Mouse (Mus musculus): Measurements from ENCODE around the gene Fgfr2. TPM values are rescaled to one million over a fixed set of nuclear protein-coding genes. Genes with fewer than 3 reads are reported as not detected.
"Not testable (repeated sequence)": the region's sequence is repeated elsewhere in the genome, so short reads cannot be mapped to it uniquely, and the experiment has no call there.

The Fgfr2 gene
- polyA plus RNA-seq, 1 experiment from 2014 or later = 110 TPM

GRCm38 (mm10) chr7:130147230-130147629, 2975.9 kb downstream of the Fgfr2 start:
- Histone ChIP-seq H3K9ac (replicated peaks; ENCODE audit: low read depth) (no peak overlapping the region), H3K4me1 (ENCODE audit: insufficient read depth, low read depth, low read length) (no peaks in the 10 kb centered on the region), H3K27me3 (replicated peaks; ENCODE audit: insufficient read depth, low read length) (no peaks in the 10 kb centered on the region), H3K4me3 (ENCODE audit: low read depth, low read length) (no peak overlapping the region), H3K36me3 (ENCODE audit: insufficient read depth, low read length) (no peaks in the 10 kb centered on the region), H3K27ac (ENCODE audit: low read length) (no peak overlapping the region), H3K4me2 (replicated peaks; ENCODE audit: low read depth, low read length) (no peak overlapping the region), H3K9me3 (ENCODE audit: low read length) (no peaks in the 10 kb centered on the region)
- TF ChIP-seq CTCF (IDR thresholded peaks at IDR 0.05) = no peak
- TF ChIP-seq EP300 (IDR thresholded peaks at IDR 0.05) = no peak
- DNase-seq (ENCODE audit: low spot score) = no peak
- WGBS = 84% methylated on average over 7 of the region's 7 CpGs
- ATAC-seq = no peak

- Histone ChIP-seq H3K27me3 (replicated peaks; ENCODE audit: insufficient read depth, low read length) (no peaks in the 10 kb centered on the region), H3K9me3 (ENCODE audit: low read length) (no peaks in the 10 kb centered on the region), H3K4me2 (replicated peaks; ENCODE audit: low read depth, low read length) (no peak overlapping the region), H3K4me1 (ENCODE audit: insufficient read depth, low read depth, low read length) (no peaks in the 10 kb centered on the region), H3K9ac (replicated peaks; ENCODE audit: low read depth) (no peak overlapping the region), H3K4me3 (ENCODE audit: low read depth, low read length) (no peak overlapping the region), H3K27ac (ENCODE audit: low read length) (no peak overlapping the region), H3K36me3 (ENCODE audit: insufficient read depth, low read length) (no peaks in the 10 kb centered on the region)
- ATAC-seq (no peak), DNase-seq (ENCODE audit: low spot score) (no peak)
- 88% methylated on average over 4 of the region's 4 CpGs for WGBS
- TF ChIP-seq CTCF (IDR thresholded peaks at IDR 0.05) (no peak), EP300 (IDR thresholded peaks at IDR 0.05) (no peak)
Observed at GRCm38 (mm10) chr7:130145211-130145610, 2977.9 kb downstream of the Fgfr2 start.

GRCm38 (mm10) chr7:130143371-130143770, 2979.8 kb downstream of the Fgfr2 start:
- H3K9ac ChIP-seq (replicated peaks; ENCODE audit: low read depth) = no peak overlapping the region
- no peak overlapping the region for H3K4me2 ChIP-seq (replicated peaks; ENCODE audit: low read depth, low read length)
- no peak for TF ChIP-seq CTCF (IDR thresholded peaks at IDR 0.05)
- TF ChIP-seq EP300 (IDR thresholded peaks at IDR 0.05) = no peak
- no peak overlapping the region for H3K27ac ChIP-seq (ENCODE audit: low read length)
- no peak overlapping the region for H3K4me3 ChIP-seq (ENCODE audit: low read depth, low read length)
- no peaks in the 10 kb centered on the region for H3K9me3 ChIP-seq (ENCODE audit: low read length)
- no peaks in the 10 kb centered on the region for H3K36me3 ChIP-seq (ENCODE audit: insufficient read depth, low read length)
- no peak for DNase-seq (ENCODE audit: low spot score)
- 54% methylated on average over 7 of the region's 7 CpGs for WGBS
- H3K4me1 ChIP-seq (ENCODE audit: insufficient read depth, low read depth, low read length) = no peaks in the 10 kb centered on the region
- no peaks in the 10 kb centered on the region for H3K27me3 ChIP-seq (replicated peaks; ENCODE audit: insufficient read depth, low read length)
- ATAC-seq = no peak

GRCm38 (mm10) chr7:130141088-130141873, 2981.9 kb downstream of the Fgfr2 start:
- Histone ChIP-seq H3K27ac (ENCODE audit: low read length) (no peak overlapping the region), H3K27me3 (replicated peaks; ENCODE audit: insufficient read depth, low read length) (no peaks in the 10 kb centered on the region), H3K9ac (replicated peaks; ENCODE audit: low read depth) (no peak overlapping the region), H3K4me2 (replicated peaks; ENCODE audit: low read depth, low read length) (no peak overlapping the region), H3K9me3 (ENCODE audit: low read length) (no peaks in the 10 kb centered on the region), H3K36me3 (ENCODE audit: insufficient read depth, low read length) (no peaks in the 10 kb centered on the region), H3K4me1 (ENCODE audit: insufficient read depth, low read depth, low read length) (no peaks in the 10 kb centered on the region), H3K4me3 (ENCODE audit: low read depth, low read length) (no peak overlapping the region)
- ATAC-seq (no peak), DNase-seq (ENCODE audit: low spot score) (no peak)
- TF ChIP-seq EP300 (IDR thresholded peaks at IDR 0.05) (no peak), CTCF (IDR thresholded peaks at IDR 0.05) (no peak)
- WGBS = 51% methylated on average over 3 of the region's 3 CpGs

GRCm38 (mm10) chr7:130134924-130135365, 2988.2 kb downstream of the Fgfr2 start:
- Histone ChIP-seq H3K9ac (replicated peaks; ENCODE audit: low read depth) (no peak overlapping the region), H3K4me3 (ENCODE audit: low read depth, low read length) (no peak overlapping the region), H3K27me3 (replicated peaks; ENCODE audit: insufficient read depth, low read length) (no peaks in the 10 kb centered on the region), H3K27ac (ENCODE audit: low read length) (no peak overlapping the region), H3K9me3 (ENCODE audit: low read length) (no peaks in the 10 kb centered on the region), H3K4me2 (replicated peaks; ENCODE audit: low read depth, low read length) (no peak overlapping the region), H3K36me3 (ENCODE audit: insufficient read depth, low read length) (no peaks in the 10 kb centered on the region), H3K4me1 (ENCODE audit: insufficient read depth, low read depth, low read length) (no peaks in the 10 kb centered on the region)
- ATAC-seq = no peak; the same call in 1 of the 2 replicates
- WGBS = 42% methylated on average over 3 of the region's 3 CpGs
- TF ChIP-seq EP300 (IDR thresholded peaks at IDR 0.05) = no peak
- no peak for TF ChIP-seq CTCF (IDR thresholded peaks at IDR 0.05)
- no peak for DNase-seq (ENCODE audit: low spot score)

- H3K27me3 ChIP-seq (replicated peaks; ENCODE audit: insufficient read depth, low read length); ATAC-seq; H3K36me3 ChIP-seq (ENCODE audit: insufficient read depth, low read length); H3K9me3 ChIP-seq (ENCODE audit: low read length); H3K4me3 ChIP-seq (ENCODE audit: low read depth, low read length); H3K4me1 ChIP-seq (ENCODE audit: insufficient read depth, low read depth, low read length); DNase-seq (ENCODE audit: low spot score); H3K4me2 ChIP-seq (replicated peaks; ENCODE audit: low read depth, low read length); H3K27ac ChIP-seq (ENCODE audit: low read length); H3K9ac ChIP-seq (replicated peaks; ENCODE audit: low read depth): not testable (repeated sequence)
Observed at GRCm38 (mm10) chr7:130134428-130134827, 2988.7 kb downstream of the Fgfr2 start.
